Mouse (Mus musculus) heart, adult 10 weeks (tissue): Measurements from ENCODE around the gene Socs2. TPM values are rescaled to one million over a fixed set of nuclear protein-coding genes. Genes with fewer than 3 reads are reported as not detected.

Experiments
- polyA plus RNA-seq: library from polyadenylated mRNA; stranded (reverse); fragments of 350-450 nt; fragmentation: Illumina TruSeq; extraction: RNeasy Lipid Tissue Mini Kit (QIAGEN cat#74804); gene quantifications from one replicate; pipeline ENCODE4 v1.2.3, GENCODE M21; 2014; ENCODE audit warnings: low read depth, low replicate concordance

Socs2 gene
- 39.4 TPM for polyA plus RNA-seq

GRCm38 (mm10) chr10:95416685-95417495, at the start of gene Socs2:
Gene Socs2, minus strand, starts transcription at chr10:95417180.

Other genes with a start within 250 kb of the Socs2 start
- 11.7 TPM for gene Cradd, start 93.0 kb downstream of the Socs2 start, polyA plus RNA-seq
- gene Mrpl42, start 84.8 kb upstream of the Socs2 start, polyA plus RNA-seq, result 804 TPM
- 109 TPM for gene Ube2n, start 98.0 kb upstream of the Socs2 start, polyA plus RNA-seq
- 234 TPM for gene Nudt4, start 147.0 kb upstream of the Socs2 start, polyA plus RNA-seq